Mouse (Mus musculus) CD8-positive naive resting alpha-beta T cell, adult 2 months (primary cell): ENCODE results near the gene Ppp2r3c.
A peak's percentile ranks its signal among the peaks of the same experiment; 100 is the strongest.
"Not testable (repeated sequence)": the region's sequence is repeated elsewhere in the genome, so short reads cannot be mapped to it uniquely, and the experiment has no call there.

ENCODE experiments used
- DNase-seq, 2 experiments: peaks; one replicate each; pipeline ENCODE4 v3.0.0; 2022; ENCODE audit warnings: low read depth in 2 of 2, low spot score in 2 of 2

The Ppp2r3c gene

DNA sequence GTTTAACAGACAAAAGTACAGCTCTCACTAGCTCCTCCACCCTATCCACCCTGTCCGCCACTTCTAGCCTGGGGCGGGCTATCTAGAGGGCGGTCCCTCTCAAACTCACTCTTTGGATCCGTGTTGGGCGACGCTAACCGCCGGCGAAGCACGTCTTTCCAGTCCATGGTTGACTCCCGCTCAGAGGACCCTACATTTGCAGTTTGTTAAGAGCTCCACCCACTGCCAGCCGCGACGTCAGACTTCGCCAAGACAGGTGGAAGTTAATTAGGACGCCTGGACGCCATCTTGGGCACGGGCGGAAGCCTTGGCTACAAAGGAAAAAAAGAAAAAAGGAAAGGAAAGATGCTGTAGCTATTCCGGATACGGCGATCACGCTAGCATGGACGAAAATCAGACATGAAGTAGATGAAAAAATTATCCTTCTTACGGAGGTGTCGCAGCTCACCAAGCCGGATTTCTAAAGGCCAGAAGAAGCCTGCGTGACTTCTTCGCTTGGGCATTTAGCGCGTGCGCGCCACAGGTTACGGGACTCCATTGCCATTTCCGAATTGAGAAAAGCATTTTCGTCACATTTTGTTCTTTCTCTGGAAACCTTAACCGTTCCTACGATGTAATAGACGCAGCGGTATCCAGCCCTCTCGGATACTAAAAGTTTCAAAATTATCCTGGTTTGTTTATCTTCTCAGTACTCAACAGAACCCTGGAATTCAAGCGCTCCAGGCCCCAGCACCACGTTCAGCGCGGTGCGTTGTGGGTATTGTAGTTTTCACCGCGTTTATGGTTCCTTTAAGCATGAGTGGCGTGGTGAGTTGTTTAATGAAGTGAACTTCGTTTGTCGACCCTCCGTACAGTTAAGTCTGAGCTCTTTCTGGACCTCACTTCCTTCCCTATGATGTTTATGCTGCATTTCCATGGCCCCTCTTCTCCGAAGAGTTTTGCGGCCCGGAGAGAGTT is at the start of gene Ppp2r3c:
TSS of gene Ppp2r3c (minus strand) at position 514 of the 957 bp plus-strand sequence.
- DNase-seq: peak; percentile 87 to 90

DNA sequence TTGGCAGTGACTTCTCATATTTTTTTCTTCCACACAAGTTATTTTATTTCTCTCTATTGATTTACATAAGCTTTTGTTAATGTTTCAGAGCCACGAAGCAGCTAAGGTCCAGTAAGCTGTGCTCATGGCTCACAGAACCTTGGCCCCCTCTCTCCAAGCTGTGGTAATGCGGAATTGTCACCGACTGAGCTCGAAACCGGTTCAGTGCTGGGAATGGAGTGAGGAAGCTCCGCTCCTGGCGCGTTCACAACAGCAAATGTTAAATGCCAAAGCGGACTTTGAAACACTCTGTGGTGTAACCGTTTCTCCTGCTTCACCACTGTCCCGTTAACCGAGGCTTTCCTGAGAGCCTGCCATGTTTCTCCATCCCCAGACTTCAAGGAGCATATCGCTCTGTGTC is 41.8 kb upstream of the Ppp2r3c start:
- DNase-seq: no peak

DNA sequence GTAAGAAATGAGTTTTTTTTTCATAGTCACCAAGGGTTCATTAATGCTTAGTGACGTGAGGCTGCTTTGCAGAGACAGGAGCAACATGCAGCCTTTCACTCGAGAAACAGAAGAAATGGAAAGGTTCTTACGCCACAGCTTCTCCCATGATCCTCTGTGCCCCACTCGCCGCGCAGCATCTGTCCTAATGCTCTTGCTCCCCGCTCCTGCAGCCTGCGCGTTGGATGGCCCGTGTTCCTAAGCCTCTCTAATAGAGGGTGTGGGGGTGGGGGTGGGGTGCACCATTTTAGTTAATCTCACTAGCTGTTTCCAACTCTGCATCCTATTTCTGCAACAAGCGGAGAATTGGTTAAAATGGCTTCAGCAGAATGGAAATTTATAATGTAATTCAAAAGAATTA is 41.2 kb upstream of the Ppp2r3c start:
- DNase-seq: no peak

DNA sequence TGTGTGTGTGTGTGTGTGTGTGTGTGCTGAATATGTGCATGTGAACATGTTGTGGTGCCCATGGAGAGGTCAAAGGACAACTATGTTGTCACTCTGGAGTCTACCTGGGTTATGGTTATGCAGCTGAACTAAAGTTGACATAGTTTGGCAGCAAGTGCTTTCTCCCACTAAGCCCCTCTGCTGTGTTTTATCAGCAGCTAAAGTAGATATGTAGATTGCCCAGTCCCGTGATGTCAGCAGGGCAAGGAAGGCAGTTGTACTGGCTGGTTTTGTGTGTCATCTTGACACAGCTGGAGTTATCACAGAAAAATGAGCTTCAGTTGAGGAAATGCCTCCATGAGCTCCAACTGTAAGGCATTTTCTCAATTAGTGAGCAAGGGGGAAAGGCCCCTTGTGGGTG is 40.2 kb upstream of the Ppp2r3c start:
- DNase-seq: not testable (repeated sequence)

DNA sequence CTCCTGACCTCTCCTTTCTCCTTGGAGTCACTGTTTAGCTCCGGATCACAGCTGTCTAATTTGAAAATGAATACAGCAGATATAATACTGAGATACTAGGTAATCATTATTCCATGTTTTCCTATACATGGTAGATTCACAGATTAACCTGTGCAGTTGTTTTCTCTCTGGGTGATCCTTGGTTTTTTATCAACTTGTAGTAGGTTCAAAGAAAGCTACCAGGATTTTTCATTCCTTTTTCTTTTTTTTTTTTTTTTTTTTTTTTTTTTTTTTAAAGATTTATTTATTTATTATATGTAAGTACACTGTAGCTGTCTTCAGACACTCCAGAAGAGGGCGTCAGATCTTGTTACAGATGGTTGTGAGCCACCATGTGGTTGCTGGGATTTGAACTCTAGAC is 35.7 kb upstream of the Ppp2r3c start:
- not testable (repeated sequence) for DNase-seq

DNA sequence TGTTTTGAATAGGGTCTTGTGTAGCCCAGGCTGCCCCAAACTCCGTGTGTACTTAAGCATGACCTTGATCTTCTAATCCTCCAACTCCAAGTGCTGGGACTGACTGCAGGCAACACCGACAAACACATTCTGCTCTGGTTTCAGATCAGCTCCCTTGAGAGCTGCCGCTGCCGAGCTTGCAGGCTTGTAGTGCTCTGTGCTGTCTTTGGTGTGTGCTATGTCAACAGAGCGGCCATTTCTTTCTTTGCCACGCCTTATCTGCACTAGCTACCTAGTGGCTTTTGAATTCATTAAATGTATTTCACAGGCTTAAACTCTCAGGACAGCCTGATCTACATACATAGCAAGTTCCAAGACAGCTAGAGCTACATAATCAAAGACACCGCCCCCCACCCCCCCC is 30.9 kb upstream of the Ppp2r3c start:
- DNase-seq: no peak

DNA sequence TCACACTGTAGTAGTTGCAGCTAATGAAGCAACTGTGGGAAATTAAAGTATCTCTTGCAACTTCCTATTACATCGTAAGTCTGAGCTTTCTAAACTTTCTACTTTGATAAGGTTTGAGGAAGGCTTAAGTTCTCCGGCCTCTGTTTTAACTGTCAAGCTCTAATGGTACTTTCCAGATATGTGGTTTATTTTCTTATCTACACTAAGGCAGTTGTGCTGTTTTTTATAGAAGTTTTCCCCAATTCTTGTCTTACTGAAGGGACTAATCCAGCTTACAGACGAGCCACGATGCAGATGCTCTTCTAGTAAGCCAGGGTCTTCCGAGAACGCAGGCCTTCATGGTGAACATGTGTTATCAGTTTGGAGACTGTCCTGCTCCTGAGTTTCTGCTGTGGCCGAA is 26.6 kb upstream of the Ppp2r3c start:
- DNase-seq: no peak

DNA sequence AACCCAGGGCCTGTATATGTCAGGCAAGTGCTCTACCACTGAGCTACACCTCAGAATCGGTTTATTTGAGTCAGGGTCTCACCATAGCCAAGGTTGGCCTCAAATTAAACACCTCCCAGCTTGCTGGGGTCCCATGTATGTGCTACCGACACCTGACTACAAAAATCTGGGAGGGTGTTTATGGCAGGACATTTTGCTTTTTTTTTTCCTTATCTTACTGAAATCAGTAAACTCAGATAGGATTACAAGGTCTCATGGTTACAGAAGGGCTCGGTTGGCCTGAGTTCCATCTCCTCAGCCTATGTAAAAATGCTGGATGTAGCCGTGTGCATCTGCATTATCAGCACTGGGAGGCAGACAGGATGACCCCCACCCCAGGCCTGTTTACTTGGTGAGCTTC is 26.0 kb upstream of the Ppp2r3c start:
- no peak for DNase-seq

DNA sequence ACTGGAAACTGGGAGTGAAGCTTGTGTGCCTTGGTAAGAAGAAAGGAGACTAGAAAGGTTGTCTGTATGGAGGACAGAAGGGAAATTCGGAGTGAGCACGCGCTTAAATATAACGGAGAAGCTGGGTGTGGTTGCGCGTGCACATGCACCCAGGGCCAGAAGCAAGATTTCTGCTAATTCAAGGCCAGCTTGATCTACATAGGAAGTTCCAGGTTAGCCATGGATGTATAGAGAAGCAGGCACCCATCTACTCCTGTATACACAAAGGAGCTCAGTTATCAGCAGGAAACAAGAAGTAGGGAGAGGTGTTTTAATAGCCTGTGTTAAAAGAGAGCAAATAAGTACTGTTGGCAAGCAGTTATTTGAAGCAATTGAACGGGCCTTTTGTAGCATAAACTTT is 22.9 kb upstream of the Ppp2r3c start:
- DNase-seq: no peak

DNA sequence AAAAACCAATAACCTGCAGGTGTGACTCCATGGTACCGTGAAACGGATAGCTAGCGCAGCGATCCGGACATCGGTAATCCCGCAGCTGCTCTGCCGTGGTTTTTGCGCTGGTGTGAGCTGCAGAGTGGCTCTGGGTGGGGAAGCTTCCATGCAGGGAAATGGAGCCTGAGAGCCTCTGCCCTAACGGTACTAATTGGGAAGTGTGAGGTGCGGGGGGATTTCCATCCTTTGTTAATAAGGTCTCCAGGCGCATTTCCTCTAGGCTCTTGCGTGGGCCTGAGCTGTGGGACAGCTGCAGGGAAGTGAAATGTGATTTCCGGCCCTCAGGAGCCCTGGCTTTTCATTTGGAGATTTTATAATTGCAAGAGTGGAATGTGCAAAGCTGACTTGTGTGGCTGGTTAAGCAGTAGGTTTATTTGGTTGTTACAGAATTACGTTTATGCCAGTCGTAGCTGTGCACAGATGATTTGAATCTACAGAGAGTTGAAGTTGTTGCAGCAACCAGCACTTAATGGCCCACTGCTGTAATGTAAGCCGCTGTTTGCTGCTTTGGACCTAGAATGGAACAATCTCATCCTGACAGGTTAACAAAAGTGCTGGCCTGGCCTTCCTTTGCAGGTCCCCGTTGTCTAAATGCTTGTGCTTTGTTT is 19.0 kb upstream of the Ppp2r3c start:
- DNase-seq: no peak

DNA sequence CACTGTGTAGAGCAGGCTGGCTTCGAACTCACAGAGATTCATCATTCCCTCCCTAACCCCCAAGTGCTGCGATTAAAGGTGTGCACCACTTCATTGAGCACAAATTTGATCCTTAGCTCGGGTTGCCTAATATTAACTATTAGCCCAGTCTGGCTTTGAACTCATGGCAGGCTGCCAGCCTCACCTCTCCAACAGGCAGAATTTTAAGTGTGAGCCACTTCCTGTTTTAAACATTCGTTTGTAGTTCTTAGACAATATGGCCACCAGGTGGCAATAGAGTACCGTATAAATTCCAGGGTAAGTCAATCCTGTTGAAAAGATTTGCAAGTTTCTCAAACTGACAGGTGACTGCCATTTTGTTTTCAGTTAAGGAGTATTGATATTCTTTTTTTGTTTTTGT is 12.4 kb upstream of the Ppp2r3c start:
- DNase-seq: peak; percentile 80 to 87

DNA sequence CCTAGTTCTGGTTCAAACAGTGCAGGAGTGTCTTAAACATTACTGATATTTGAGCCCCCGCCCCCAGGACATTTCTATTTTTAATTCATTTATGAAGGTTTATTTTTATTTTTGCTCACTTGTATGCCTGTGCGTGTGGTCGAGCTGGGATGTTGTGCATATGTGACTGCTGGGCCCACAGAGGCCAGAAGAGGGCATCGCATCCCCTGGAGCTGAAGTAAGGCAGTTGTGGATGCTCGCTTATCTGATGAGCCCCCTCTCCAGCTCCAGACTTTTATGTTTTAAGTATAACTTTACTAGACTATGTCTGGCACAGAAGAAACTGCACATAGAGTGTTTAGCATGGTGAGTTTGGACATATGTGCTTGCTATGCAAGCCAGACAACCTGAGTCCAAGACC is 11.1 kb upstream of the Ppp2r3c start:
- DNase-seq: no peak

DNA sequence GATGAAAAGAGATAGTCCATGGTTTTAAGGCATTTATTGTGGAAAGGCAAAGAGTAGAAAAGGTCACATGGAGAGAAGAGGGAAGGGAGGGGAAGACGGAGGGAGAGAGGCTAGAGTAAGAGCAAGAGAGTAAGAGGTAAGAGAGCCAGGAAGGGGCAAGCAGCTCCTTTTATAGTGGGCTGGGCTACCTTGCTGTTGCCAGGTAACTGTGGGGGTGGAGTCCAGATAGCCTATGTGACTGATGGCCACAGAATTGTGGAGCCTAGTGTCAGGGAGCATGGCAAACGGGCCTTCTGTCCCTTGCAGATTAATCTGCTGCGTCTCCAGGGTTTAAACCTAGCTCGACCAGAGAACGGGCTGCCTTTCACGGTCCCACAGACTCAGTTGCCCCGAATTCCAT is 9.0 kb upstream of the Ppp2r3c start:
- no peak for DNase-seq

DNA sequence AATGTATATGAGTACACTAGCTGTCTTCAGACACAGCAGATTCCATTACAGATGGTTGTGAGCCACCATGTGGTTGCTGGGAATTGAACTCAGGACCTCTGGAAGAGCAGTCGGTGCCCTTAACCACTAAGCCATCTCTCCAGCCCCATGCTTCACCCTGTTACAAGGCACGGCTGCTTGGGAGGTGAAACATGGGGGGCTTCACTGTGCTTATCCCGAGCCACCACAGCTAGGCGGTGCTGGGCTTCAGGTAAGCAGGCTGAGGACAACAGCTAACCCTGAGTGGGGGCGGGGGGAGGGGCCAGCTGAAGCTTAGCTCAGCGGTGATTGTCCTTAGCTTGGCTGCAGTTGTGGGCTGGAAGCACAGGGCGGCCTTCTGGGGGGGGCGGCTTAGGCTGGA is 6.7 kb upstream of the Ppp2r3c start:
- DNase-seq: no peak

DNA sequence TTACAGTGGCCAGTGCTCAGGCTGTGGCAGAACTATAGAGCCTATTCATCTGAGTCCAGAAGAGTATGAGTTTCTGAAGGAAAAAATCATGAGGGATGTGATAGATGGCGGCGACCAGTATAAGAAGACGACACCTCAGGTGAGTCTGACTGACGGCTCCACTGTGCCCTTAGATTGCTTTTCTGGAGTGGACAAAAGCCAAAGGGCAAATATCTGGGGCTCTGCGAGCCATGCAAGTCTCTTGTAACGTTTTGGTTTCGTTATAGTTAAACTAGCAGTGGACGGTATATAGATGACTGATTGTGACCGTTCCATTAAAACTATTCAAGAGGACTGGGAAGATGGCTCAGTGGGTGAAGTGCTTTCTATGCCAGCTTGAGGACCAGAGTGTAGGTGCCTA is 5.9 kb upstream of the Ppp2r3c start:
- no peak for DNase-seq

DNA sequence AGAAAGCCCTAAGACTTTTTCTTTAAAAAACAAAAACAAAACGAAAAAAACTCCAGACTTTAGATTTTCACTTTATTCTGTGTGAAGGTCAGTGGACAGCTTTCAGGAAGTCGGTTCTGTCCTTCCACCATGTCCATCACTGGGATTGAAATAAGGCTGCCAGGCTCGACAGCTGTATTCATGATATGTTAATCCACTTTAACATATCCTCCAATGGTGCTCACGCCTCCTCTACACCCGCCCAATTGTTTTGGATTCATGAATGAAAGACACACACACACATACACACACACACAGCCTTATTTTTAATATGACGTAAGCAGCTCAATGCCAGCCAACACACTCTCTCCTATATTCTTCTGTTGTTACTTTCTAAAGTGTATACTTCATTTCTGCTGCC is 4.8 kb upstream of the Ppp2r3c start:
- DNase-seq: no peak

DNA sequence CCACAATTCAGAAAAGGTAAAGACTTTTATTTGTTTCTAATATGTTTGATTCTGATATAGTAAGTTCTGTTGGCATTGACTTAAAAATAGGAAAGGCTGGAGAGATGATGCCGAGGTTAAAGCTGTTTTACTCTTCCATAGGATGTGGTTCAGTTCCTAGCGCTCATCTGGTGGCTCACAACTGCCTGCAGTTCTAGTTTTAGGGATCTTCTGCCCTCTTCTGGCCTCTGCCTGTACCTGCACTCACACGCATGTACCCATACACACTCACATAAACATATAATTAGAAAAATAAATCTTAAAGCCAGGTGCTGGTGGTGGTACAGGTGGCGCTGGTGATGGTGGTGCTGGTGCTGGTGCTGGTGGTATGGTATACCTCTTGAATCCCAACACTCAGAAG is 3.6 kb upstream of the Ppp2r3c start:
- DNase-seq: no peak

DNA sequence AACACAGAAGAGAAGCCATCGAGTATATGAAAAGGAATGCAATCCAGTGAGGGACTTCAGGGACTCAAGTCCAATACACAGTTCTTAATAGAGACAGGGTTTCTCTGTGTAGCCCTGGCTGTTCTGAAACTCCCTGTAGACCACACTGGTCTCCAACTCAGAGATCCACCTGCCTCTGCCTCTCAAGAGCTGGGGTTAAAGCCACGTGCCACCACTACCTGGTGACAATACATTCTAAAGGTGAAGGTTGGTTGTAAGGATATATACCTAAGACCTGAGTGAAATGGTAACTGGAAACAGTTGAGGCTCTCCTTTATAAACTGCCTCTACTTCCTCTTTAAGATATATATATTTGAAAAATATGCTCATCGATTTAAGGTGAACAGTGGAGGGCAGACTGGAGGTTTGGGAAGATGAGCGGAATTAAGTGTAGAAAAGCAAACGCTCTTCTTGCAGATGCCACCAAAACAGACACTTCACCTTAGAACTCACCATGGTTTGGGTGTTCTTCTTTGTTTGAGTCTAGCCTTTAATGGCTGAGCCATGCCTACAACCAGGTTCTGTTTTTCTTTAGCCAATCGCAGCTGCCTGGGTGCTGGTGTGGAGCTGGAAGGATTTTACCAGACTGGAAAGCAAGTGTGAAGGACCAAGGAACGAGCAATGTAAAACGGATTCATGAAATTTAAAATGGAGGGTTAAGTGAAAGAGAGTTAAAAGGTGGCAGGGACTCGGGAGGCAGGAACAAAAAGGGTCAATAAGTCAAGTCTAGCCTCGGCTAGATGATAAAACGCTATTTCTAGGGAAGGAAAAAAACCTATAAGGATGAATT is 1.1 kb downstream of the Ppp2r3c start:
- DNase-seq: no peak

DNA sequence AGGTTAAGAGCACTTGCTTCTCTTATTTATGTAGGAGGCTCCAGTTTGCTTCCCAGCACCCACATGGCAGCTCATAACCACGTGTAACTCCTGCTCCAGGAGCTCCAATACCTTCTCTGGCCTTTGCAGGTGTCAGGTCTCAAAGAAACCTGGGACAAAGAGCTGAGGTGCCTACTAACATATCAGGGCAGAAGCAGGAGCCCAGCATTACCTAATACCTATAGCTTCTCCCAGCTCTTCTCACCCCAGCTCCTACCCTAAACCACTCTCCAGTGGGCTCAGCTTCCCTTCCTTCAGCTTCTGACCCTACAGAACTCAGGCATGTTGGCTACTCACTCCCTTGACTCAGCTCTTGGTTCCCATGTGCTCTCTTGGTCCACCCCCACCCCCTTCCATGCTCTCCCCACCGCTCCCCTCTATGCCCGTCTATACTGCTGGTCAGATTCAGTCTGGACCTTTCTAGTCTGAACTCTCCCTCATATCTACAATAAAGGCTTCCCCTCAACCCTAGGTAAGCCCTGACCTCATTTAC is 1.9 kb downstream of the Ppp2r3c start:
- DNase-seq: no peak

DNA sequence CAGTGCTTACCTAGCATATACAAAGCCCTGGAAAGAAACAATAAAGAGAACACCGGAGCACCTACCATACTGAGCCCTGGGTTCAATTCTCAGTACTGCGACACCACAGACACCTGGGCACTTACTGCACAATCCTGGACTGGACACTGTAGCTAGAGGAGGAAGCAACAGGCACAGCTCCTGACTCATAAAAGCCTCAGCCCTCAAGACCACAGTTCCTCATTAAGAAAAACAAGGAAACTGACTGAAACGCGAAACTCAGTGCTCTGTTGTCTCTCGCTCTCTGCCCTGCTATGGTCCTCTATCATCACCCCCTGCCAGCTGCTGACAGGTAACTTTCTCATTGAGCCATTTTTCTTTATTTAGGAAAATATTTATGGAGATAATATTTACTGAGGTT is 3.5 kb downstream of the Ppp2r3c start, which contains the start of gene 1110008L16Rik:
TSS of gene 1110008L16Rik (plus strand) at position 242 of the 400 bp plus-strand sequence.
- DNase-seq: no peak

DNA sequence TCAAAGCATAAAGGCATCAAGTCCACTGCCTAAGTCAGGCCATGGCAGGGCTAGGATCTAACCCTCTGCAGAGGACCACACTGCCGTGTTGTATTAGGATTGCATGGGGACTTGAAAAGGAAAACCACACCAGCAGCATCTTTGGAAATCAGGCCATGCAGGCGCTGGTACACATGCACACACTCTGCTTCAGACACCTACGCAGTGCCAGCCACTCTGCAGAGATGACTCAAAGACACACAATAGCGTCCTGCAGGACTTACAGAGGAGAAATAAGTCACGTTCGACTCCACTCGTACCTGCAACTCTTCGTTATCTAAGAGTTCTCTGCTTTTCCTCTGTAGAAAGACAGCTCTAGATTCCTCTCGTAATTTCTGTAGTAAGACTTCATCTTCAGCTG is 4.7 kb downstream of the Ppp2r3c start:
- DNase-seq: no peak
